Mouse (Mus musculus) stomach, postnatal 0 days (tissue): ENCODE data around the gene Olfr279.

Experiments
- CTCF ChIP-seq: IDR thresholded peaks from 2 replicates; pipeline ENCODE4 v1.5.1; 2016; ENCODE audit warnings: antibody characterized with exemption, low read depth, mild to moderate bottlenecking, moderate library complexity
- EP300 ChIP-seq: optimal IDR thresholded peaks from 2 replicates; pipeline ENCODE3; 2016; ENCODE audit warnings: antibody characterized with exemption

GRCm38 (mm10) chr15:98471539-98471938, 20.7 kb upstream of the Olfr279 start:
- no peak for TF ChIP-seq CTCF
- TF ChIP-seq EP300, result no peak
